Mouse (Mus musculus) heart, embryonic 12.5 days (tissue): ENCODE measurements at regions not wholly inside any gene's neighbourhood (a gene's known extent, or its start where the extent isn't known, plus 50 kb on each side); places are given as distances from the start of the nearest gene placed in this dataset.

Experiments used
- ATAC-seq: fragments of 200-750 bp; cut with Nextera tagmentation; 2 replicates; pipeline ENCODE4 v1.8.0; 2017; ENCODE audit warnings: moderate TSS enrichment, moderate library complexity; ENCODE audit not compliant: insufficient number of reproducible peaks, low FRiP score
- H3K27ac ChIP-seq: fragments of 300-500 bp; sonication (generic); 2 replicates; pipeline ENCODE4 v1.5.1; 2016; ENCODE audit warnings: mild to moderate bottlenecking, moderate library complexity; ENCODE audit not compliant: poor library complexity, severe bottlenecking
- H3K27me3 ChIP-seq: fragments of 300-500 bp; sonication (generic); replicated peaks from 2 replicates; pipeline ENCODE4 v1.6.1; 2016; ENCODE audit warnings: mild to moderate bottlenecking, moderate library complexity
- H3K36me3 ChIP-seq: fragments of 300-500 bp; sonication (generic); 2 replicates; pipeline ENCODE4 v1.6.1; 2016; ENCODE audit warnings: mild to moderate bottlenecking, moderate library complexity
- H3K4me1 ChIP-seq: fragments of 300-500 bp; sonication (generic); replicated peaks from 2 replicates; pipeline ENCODE4 v1.6.1; 2016; ENCODE audit warnings: mild to moderate bottlenecking
- H3K4me2 ChIP-seq: fragments of 300-500 bp; sonication (generic); 2 replicates; pipeline ENCODE4 v1.6.1; 2016; ENCODE audit warnings: mild to moderate bottlenecking, moderate library complexity
- H3K4me3 ChIP-seq: fragments of 300-500 bp; sonication (generic); 2 replicates; pipeline ENCODE4 v1.5.1; 2016; ENCODE audit warnings: mild to moderate bottlenecking
- H3K9ac ChIP-seq: fragments of 300-500 bp; sonication (generic); 2 replicates; pipeline ENCODE4 v1.6.1; 2016; ENCODE audit warnings: mild to moderate bottlenecking, moderate library complexity
- H3K9me3 ChIP-seq: fragments of 300-500 bp; sonication (generic); replicated peaks from 2 replicates; pipeline ENCODE4 v1.6.1; 2016; ENCODE audit warnings: mild to moderate bottlenecking, moderate library complexity
- WGBS: fragments of 180-500 bp; shearing (Covaris S2); methylation state at CpG from one replicate; pipeline ENCODE4 v1.1.7; 2016; 5-methylcytosine and 5-hydroxymethylcytosine counted together

GRCm38 (mm10) chr5:64516115-64516665 lies 287.0 kb upstream of the Klf3 start:
- H3K4me2 ChIP-seq: no peak overlapping the region
- H3K27me3 ChIP-seq: no peaks in the 10 kb centered on the region
- H3K4me3 ChIP-seq: no peak overlapping the region
- H3K27ac ChIP-seq: no peak overlapping the region
- no peak overlapping the region for H3K9ac ChIP-seq
- 62% methylated on average over 13 of the region's 13 CpGs for WGBS
- peaks cover 20% of the 10 kb centered on the region for H3K4me1 ChIP-seq
- no peaks in the 10 kb centered on the region for H3K9me3 ChIP-seq
- H3K36me3 ChIP-seq: no peaks in the 10 kb centered on the region
- ATAC-seq: no peak

GRCm38 (mm10) chr5:64517241-64517640 lies 285.9 kb upstream of the Klf3 start:
- no peaks in the 10 kb centered on the region for H3K36me3 ChIP-seq
- peaks cover 20% of the 10 kb centered on the region for H3K4me1 ChIP-seq
- H3K9ac ChIP-seq: no peak overlapping the region
- 74% methylated on average over 4 of the region's 4 CpGs for WGBS
- no peaks in the 10 kb centered on the region for H3K27me3 ChIP-seq
- H3K4me2 ChIP-seq: no peak overlapping the region
- H3K9me3 ChIP-seq: no peaks in the 10 kb centered on the region
- H3K27ac ChIP-seq: no peak overlapping the region
- no peak overlapping the region for H3K4me3 ChIP-seq
- no peak for ATAC-seq

GRCm38 (mm10) chr5:64517835-64518234 lies 285.4 kb upstream of the Klf3 start:
- Histone ChIP-seq H3K9ac (no peak overlapping the region), H3K4me2 (no peak overlapping the region), H3K9me3 (no peaks in the 10 kb centered on the region), H3K4me1 (peaks cover 20% of the 10 kb centered on the region), H3K27me3 (no peaks in the 10 kb centered on the region), H3K4me3 (no peak overlapping the region), H3K36me3 (no peaks in the 10 kb centered on the region), H3K27ac (no peak overlapping the region)
- WGBS: 18% methylated on average over 3 of the region's 3 CpGs
- peak; percentile 51 for ATAC-seq

GRCm38 (mm10) chr5:64519036-64519435 lies 284.2 kb upstream of the Klf3 start:
- no peak overlapping the region for H3K9ac ChIP-seq
- no peak overlapping the region for H3K27ac ChIP-seq
- WGBS: 82% methylated on average over 7 of the region's 7 CpGs
- peaks cover 20% of the 10 kb centered on the region for H3K4me1 ChIP-seq
- no peaks in the 10 kb centered on the region for H3K36me3 ChIP-seq
- H3K4me3 ChIP-seq: no peak overlapping the region
- no peaks in the 10 kb centered on the region for H3K9me3 ChIP-seq
- H3K4me2 ChIP-seq: no peak overlapping the region
- no peaks in the 10 kb centered on the region for H3K27me3 ChIP-seq
- ATAC-seq: no peak

DNA sequence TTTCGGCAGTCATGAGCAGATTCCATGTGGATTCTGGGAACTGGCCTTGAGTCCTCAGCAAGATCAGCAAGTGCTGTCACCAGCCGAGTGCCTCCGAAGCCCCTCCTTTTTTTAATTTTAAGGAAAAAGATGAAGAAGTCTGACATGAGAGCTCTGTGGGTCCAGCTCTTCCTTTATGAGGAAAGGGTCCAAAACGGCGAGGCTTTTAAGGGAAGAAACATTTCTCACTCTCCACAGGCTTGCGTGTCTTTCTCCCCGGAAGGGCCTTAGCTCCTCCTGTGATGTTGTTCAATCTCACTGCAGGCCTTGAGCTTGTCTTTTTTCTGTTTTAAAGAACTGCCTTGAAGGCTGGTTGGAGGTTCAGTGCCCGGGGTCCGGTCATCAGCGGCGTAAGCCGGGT lies 283.5 kb upstream of the Klf3 start:
- H3K36me3 ChIP-seq: no peaks in the 10 kb centered on the region
- H3K27ac ChIP-seq: no peak overlapping the region
- no peak overlapping the region for H3K9ac ChIP-seq
- no peak for ATAC-seq
- 87% methylated on average over 12 of the region's 12 CpGs for WGBS
- H3K27me3 ChIP-seq: no peaks in the 10 kb centered on the region
- no peak overlapping the region for H3K4me2 ChIP-seq
- no peaks in the 10 kb centered on the region for H3K9me3 ChIP-seq
- no peak overlapping the region for H3K4me3 ChIP-seq
- peaks cover 20% of the 10 kb centered on the region for H3K4me1 ChIP-seq

DNA sequence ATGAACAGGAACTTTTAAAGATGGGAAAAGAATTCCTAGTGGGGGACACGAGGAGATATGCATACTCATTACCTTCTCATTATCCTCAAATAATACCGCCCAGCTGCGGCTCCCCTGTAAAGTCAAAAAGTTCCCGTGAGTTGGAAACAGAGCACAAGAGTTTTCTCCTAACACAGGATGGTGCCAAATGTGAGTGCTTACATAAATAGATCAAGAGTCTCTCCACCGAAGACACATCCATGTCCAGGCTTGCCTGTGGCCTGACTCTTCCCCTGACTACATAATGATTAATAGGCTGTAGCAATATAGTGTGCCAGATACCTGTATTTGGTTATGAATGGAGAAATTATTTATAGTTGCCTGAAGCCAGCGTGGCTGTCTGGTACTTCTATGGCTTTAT lies 281.8 kb upstream of the Klf3 start:
- H3K9ac ChIP-seq: no peak overlapping the region
- H3K4me1 ChIP-seq: peaks cover 14% of the 10 kb centered on the region
- no peak overlapping the region for H3K4me2 ChIP-seq
- H3K9me3 ChIP-seq: no peaks in the 10 kb centered on the region
- no peaks in the 10 kb centered on the region for H3K27me3 ChIP-seq
- no peak overlapping the region for H3K4me3 ChIP-seq
- no peak overlapping the region for H3K27ac ChIP-seq
- no peaks in the 10 kb centered on the region for H3K36me3 ChIP-seq
- WGBS: 75% methylated on average over 6 of the region's 6 CpGs
- ATAC-seq: no peak

- Histone ChIP-seq H3K9me3 (no peaks in the 10 kb centered on the region), H3K4me3 (no peak overlapping the region), H3K9ac (no peak overlapping the region), H3K4me1 (peaks cover 9% of the 10 kb centered on the region), H3K27ac (no peak overlapping the region), H3K4me2 (no peak overlapping the region), H3K27me3 (no peaks in the 10 kb centered on the region), H3K36me3 (no peaks in the 10 kb centered on the region)
- ATAC-seq: no peak
- 46% methylated on average over 5 of the region's 5 CpGs for whole genome bisulfite sequencing
These were observed 281.2 kb upstream of the Klf3 start for GRCm38 (mm10) chr5:64521969-64522368.

DNA sequence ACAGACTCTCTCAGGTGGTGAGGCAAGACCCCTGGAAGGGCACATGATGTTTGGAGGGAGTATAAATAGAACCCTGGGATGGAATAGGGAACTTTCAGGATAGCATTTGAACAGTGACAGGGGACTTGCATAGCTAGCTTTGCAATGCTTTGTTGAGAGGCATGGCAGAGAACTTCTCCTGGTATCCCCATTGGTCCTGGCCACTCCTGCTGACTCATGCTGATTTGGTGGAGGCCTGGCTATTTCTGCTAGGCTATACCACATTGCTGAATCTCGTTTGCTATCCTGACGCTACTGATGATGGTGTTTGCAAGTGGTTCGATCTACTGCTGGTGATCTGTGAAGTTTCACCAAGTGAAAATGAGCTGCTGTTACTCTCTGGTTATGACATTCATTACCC lies 276.7 kb upstream of the Klf3 start:
- Histone ChIP-seq H3K4me1 (no peaks in the 10 kb centered on the region), H3K9ac (no peak overlapping the region), H3K27ac (no peak overlapping the region), H3K27me3 (no peaks in the 10 kb centered on the region), H3K4me2 (no peak overlapping the region), H3K4me3 (no peak overlapping the region), H3K9me3 (no peaks in the 10 kb centered on the region), H3K36me3 (no peaks in the 10 kb centered on the region)
- no peak for ATAC-seq
- 75% methylated on average over 3 of the region's 3 CpGs for WGBS

DNA sequence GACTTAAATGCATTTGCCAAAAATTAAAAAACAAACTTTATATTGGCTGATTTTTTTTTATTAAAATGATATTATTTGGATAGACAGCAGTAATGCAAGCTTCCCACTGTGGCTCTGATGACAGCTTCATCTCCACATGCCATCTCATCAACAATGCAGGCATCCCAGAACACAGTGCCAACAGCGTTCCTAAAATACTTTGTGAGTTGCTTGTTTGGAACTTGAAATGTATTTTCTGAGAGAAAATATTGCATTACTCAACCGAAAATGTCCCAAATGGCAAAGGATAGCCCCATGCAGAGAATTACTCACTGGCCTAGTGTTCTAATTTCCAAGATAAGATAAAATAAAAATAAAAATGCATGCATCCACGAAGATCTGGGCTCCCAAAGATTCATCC lies 275.2 kb upstream of the Klf3 start:
- no peak overlapping the region for H3K9ac ChIP-seq
- no peaks in the 10 kb centered on the region for H3K36me3 ChIP-seq
- no peak overlapping the region for H3K27ac ChIP-seq
- no peaks in the 10 kb centered on the region for H3K9me3 ChIP-seq
- no peak for ATAC-seq
- 71% methylated on average over 3 of the region's 3 CpGs for WGBS
- H3K4me3 ChIP-seq: no peak overlapping the region
- no peak overlapping the region for H3K4me2 ChIP-seq
- H3K27me3 ChIP-seq: no peaks in the 10 kb centered on the region
- H3K4me1 ChIP-seq: no peaks in the 10 kb centered on the region

- ATAC-seq: no peak
- 82% methylated on average over 4 of the region's 4 CpGs for WGBS
- Histone ChIP-seq H3K4me3 (no peak overlapping the region), H3K36me3 (no peaks in the 10 kb centered on the region), H3K4me2 (no peak overlapping the region), H3K4me1 (peaks cover 9% of the 10 kb centered on the region; the same call in 1 of the 2 replicates), H3K27me3 (no peaks in the 10 kb centered on the region), H3K9ac (no peak overlapping the region), H3K9me3 (no peaks in the 10 kb centered on the region), H3K27ac (no peak overlapping the region)
These were observed 268.8 kb upstream of the Klf3 start for GRCm38 (mm10) chr5:64534371-64534770.

DNA sequence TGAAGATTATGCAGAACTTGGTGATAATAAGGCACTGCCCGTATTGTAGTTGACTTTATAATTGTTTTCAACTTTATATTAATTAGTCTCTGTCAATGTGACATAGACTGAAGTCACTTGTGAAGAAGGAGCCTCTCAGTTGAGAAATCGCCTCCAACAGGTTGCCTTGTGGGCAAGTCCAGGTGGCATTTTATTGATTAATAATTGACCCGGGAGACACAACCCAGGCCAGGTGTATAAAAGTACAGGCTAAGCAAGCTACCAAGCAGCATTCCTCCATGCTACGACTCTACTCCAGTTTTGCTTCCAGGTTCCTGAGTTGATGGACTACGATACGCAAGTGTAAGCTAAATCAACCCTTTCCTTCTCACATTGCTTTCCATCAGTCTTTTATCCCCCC lies 268.2 kb upstream of the Klf3 start:
- H3K27ac ChIP-seq: no peak overlapping the region
- 84% methylated on average over 6 of the region's 6 CpGs for WGBS

DNA sequence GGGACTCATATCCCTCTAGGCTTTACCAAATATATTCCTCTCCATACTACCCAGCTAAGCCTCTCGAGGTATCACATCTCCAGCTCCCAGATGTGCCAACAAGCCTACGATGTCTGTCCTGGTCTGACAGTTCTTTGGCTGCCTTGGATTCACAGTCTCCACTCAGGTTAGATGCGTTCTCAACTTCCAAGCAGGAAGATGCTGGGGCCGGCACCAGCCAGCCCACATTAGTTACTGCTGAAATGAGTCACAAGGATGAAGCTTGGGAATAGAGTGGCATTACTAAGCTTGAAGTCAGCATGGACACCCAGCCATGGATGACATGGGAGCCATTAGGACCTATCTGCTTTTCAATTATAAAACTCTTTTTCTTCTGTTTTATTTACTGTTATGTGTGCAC lies 267.6 kb upstream of the Klf3 start:
- Histone ChIP-seq H3K36me3 (no peaks in the 10 kb centered on the region), H3K27ac (no peak overlapping the region), H3K27me3 (no peaks in the 10 kb centered on the region), H3K4me2 (no peak overlapping the region), H3K4me3 (no peak overlapping the region), H3K4me1 (peaks cover 9% of the 10 kb centered on the region; the same call in 1 of the 2 replicates), H3K9ac (no peak overlapping the region), H3K9me3 (no peaks in the 10 kb centered on the region)
- WGBS: 84% methylated on average over 4 of the region's 4 CpGs
- no peak for ATAC-seq

More for the DNA sequence above, 268.2 kb upstream of the Klf3 start:
- Histone ChIP-seq H3K36me3 (no peaks in the 10 kb centered on the region), H3K4me3 (no peak overlapping the region), H3K27me3 (no peaks in the 10 kb centered on the region), H3K9ac (no peak overlapping the region), H3K4me1 (peaks cover 9% of the 10 kb centered on the region; the same call in 1 of the 2 replicates), H3K9me3 (no peaks in the 10 kb centered on the region), H3K4me2 (no peak overlapping the region)
- ATAC-seq: no peak
